Mouse (Mus musculus) lung, adult 18-20 months (tissue): ENCODE measurements around the gene Card11.

Experiments used
- DNase-seq, 2 experiments: peaks; one replicate each; pipeline ENCODE4 v3.0.0; 2022; ENCODE audit warnings: mixed read lengths in 2 of 2

Gene Card11

GRCm38 (mm10) chr5:140830314-140831063 lies 169.9 kb downstream of the Card11 start, which contains the start of gene Gna12:
TSS of gene Gna12 (minus strand) at chr5:140830431.
- DNase-seq, result peak; percentile 100

GRCm38 (mm10) chr5:140829911-140830294 lies 170.5 kb downstream of the Card11 start:
- peak; percentile 65 for DNase-seq

- DNase-seq, result peak in 1 of 2 experiments; percentile 25
Measured at GRCm38 (mm10) chr5:140829081-140829910, 171.1 kb downstream of the Card11 start.

- no peak for DNase-seq
Measured at GRCm38 (mm10) chr5:140828363-140828762, 172.0 kb downstream of the Card11 start.

GRCm38 (mm10) chr5:140827896-140828295 lies 172.5 kb downstream of the Card11 start:
- DNase-seq, result peak in 1 of 2 experiments; percentile 37

- DNase-seq, result no peak
Measured at GRCm38 (mm10) chr5:140827413-140827812, 173.0 kb downstream of the Card11 start.

GRCm38 (mm10) chr5:140826796-140827195 lies 173.6 kb downstream of the Card11 start:
- no peak for DNase-seq

- no peak for DNase-seq
Measured at GRCm38 (mm10) chr5:140826118-140826517, 174.3 kb downstream of the Card11 start.

GRCm38 (mm10) chr5:140824126-140824525 lies 176.3 kb downstream of the Card11 start:
- DNase-seq, result no peak

GRCm38 (mm10) chr5:140823386-140823785 lies 177.0 kb downstream of the Card11 start:
- no peak for DNase-seq
